Mouse (Mus musculus) monocyte, adult 2 months (primary cell): Measurements from ENCODE around the gene Foxb1.

Experiments
- DNase-seq, 2 experiments: peaks; one replicate each; pipeline ENCODE4 v3.0.0; 2022; ENCODE audit warnings: low spot score in 2 of 2, low read depth in 1 of 2

The Foxb1 gene

GRCm38 (mm10) chr9:69760371-69761301, at the start of gene Foxb1:
Gene Foxb1 (minus strand): TSS chr9:69760940.
- DNase-seq = no peak

- DNase-seq = no peak
These were observed 29.8 kb upstream of the Foxb1 start for GRCm38 (mm10) chr9:69790562-69790961.

GRCm38 (mm10) chr9:69779996-69780395, 19.3 kb upstream of the Foxb1 start:
- DNase-seq = no peak

GRCm38 (mm10) chr9:69769949-69770585, 9.3 kb upstream of the Foxb1 start:
- no peak for DNase-seq

GRCm38 (mm10) chr9:69769091-69769948, 8.6 kb upstream of the Foxb1 start:
- no peak for DNase-seq

GRCm38 (mm10) chr9:69768136-69768875, 7.6 kb upstream of the Foxb1 start:
- no peak for DNase-seq

- no peak for DNase-seq
These were observed 6.7 kb upstream of the Foxb1 start for GRCm38 (mm10) chr9:69767421-69767820.

GRCm38 (mm10) chr9:69766936-69767335, 6.2 kb upstream of the Foxb1 start:
- no peak for DNase-seq

GRCm38 (mm10) chr9:69766301-69766700, 5.6 kb upstream of the Foxb1 start:
- no peak for DNase-seq

GRCm38 (mm10) chr9:69765483-69766050, 4.8 kb upstream of the Foxb1 start:
- no peak for DNase-seq

- no peak for DNase-seq
These were observed 4.1 kb upstream of the Foxb1 start for GRCm38 (mm10) chr9:69764586-69765482.

- DNase-seq = no peak
These were observed 3.2 kb upstream of the Foxb1 start for GRCm38 (mm10) chr9:69763681-69764585.

GRCm38 (mm10) chr9:69762703-69763102, 2.0 kb upstream of the Foxb1 start:
- DNase-seq = no peak

GRCm38 (mm10) chr9:69762221-69762620, 1.5 kb upstream of the Foxb1 start:
- no peak for DNase-seq

GRCm38 (mm10) chr9:69761569-69761968, 829 bp upstream of the Foxb1 start:
- DNase-seq = no peak

- no peak for DNase-seq
These were observed 969 bp downstream of the Foxb1 start for GRCm38 (mm10) chr9:69759721-69760221.

- DNase-seq = no peak
These were observed 1.7 kb downstream of the Foxb1 start for GRCm38 (mm10) chr9:69758946-69759615.

- DNase-seq = no peak
These were observed 2.2 kb downstream of the Foxb1 start for GRCm38 (mm10) chr9:69758506-69758905.
